Mouse (Mus musculus) MEL (cell line): ENCODE data around the gene Shprh.

Experiments
- CTCF ChIP-seq, 3 experiments: IDR thresholded peaks in 2 of 3; conservative IDR thresholded peaks in 1 of 3; 2 replicates each; pipeline ENCODE4 v1.5.1; 2011 to 2012; ENCODE audit warnings: low read length in 3 of 3, low read depth in 2 of 3, mild to moderate bottlenecking in 2 of 3, improper control_type of control experiment in 1 of 3, inconsistent platforms in 1 of 3, mixed read lengths in 1 of 3, moderate library complexity in 1 of 3; ENCODE audit not compliant: control insufficient read depth in 1 of 3, insufficient read depth in 1 of 3, poor library complexity in 1 of 3, severe bottlenecking in 1 of 3
- E2F4 ChIP-seq: IDR thresholded peaks from 2 replicates; pipeline ENCODE4 v1.6.1; 2011; ENCODE audit warnings: low read depth, low read length, improper control_type of control experiment, borderline replicate concordance
- EP300 ChIP-seq, 2 experiments: IDR thresholded peaks; 2 replicates each; pipeline ENCODE4 v1.6.1; 2011; ENCODE audit warnings: improper control_type of control experiment in 2 of 2, low read length in 2 of 2, low read depth in 1 of 2, mild to moderate bottlenecking in 1 of 2
- ETS1 ChIP-seq: IDR thresholded peaks from 2 replicates; pipeline ENCODE4 v1.6.1; 2012; ENCODE audit warnings: low read depth, mild to moderate bottlenecking, inconsistent platforms, low read length, improper control_type of control experiment, moderate library complexity
- POLR2A ChIP-seq, 2 experiments: IDR thresholded peaks; 2 replicates each; pipeline ENCODE4 v1.6.1; 2011 to 2012; ENCODE audit warnings: low read length in 2 of 2, mild to moderate bottlenecking in 2 of 2, control low read depth in 1 of 2, improper control_type of control experiment in 1 of 2, low read depth in 1 of 2, moderate library complexity in 1 of 2; ENCODE audit not compliant: control insufficient read depth in 1 of 2, insufficient read depth in 1 of 2, poor library complexity in 1 of 2
- ZMIZ1 ChIP-seq: IDR thresholded peaks from 2 replicates; pipeline ENCODE4 v1.6.1; 2012; ENCODE audit warnings: low read depth, mild to moderate bottlenecking, inconsistent platforms, low read length, improper control_type of control experiment, moderate library complexity

DNA sequence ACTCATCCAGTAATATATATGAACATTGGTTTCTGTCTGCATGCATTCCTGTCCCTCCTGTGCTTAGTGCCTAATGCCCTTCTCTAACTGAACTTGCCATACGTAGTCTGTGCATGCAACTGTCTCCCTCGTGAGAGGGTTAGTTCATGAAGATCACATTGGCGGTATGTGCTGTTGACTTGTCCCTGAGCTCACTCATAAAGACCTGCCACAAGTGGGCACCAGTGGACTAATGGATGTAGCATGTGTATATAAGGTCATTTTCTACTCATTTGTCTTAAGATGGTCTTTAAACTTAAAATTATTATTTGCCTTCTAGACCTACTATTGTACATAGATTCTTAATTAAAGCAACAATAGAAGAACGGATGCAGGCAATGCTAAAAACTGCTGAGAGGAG is 62.8 kb downstream of the Shprh start:
- TF ChIP-seq CTCF (IDR thresholded peaks at IDR 0.05 in 2 of 3, conservative IDR thresholded peaks at IDR 0.05 in 1 of 3; ENCODE audit: control insufficient read depth in 1 of 3, insufficient read depth in 1 of 3, low read depth in 2 of 3, low read length in 3 of 3, poor library complexity in 1 of 3, severe bottlenecking in 1 of 3): peak in 1 of 3 experiments; percentile 21; a peak in 1 of 6 replicates
- TF ChIP-seq EP300 (IDR thresholded peaks at IDR 0.05; ENCODE audit: low read depth in 1 of 2, low read length in 2 of 2): no peak
- no peak for TF ChIP-seq ZMIZ1
- TF ChIP-seq POLR2A (IDR thresholded peaks at IDR 0.05; ENCODE audit: control insufficient read depth in 1 of 2, insufficient read depth in 1 of 2, low read depth in 1 of 2, low read length in 2 of 2, poor library complexity in 1 of 2): no peak
- TF ChIP-seq E2F4: no peak
- no peak for TF ChIP-seq ETS1
